Mouse (Mus musculus): Measurements from ENCODE around the gene Atp8b3. TPM values are rescaled to one million over a fixed set of nuclear protein-coding genes. Genes with fewer than 3 reads are reported as not detected.
A peak's percentile ranks its signal among the peaks of the same experiment; 100 is the strongest.

Gene Atp8b3
- polyA plus RNA-seq, 1 experiment: 0.13 TPM

DNA sequence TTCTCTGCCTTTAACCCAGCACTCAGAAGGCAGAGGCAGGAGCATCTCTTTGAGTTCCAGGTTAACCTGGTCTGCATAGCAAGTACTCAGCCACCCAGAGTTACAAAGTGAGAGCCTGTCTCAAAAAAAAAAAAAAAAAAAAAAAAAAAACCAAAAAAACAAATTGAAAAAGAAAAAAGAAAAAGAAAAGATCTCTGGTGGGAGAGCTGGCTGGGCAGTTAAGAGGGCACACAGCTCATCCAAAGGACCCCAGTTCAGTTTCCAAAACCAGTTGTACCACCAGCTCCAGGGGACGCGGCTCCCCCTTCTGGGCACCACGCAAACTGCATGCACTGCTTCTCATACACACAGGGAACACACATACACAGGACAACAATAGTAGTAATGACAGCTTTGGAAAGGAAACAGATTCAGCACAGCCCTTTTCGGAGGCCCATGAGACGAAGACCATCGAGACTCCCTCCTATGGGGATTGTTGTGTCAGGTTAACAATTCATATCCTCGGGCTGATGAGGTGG is 52.0 kb downstream of the Atp8b3 start:
- no peak overlapping the region for H3K4me3 ChIP-seq (ENCODE audit: insufficient read depth, poor library complexity, severe bottlenecking)
- H3ac ChIP-seq (ENCODE audit: control insufficient read depth, insufficient read length, low read depth): no peak overlapping the region
- no peaks in the 10 kb centered on the region for H3K79me2 ChIP-seq (ENCODE audit: control insufficient read depth, insufficient read depth)
- peaks cover 70% of the 10 kb centered on the region for H3K27me3 ChIP-seq (ENCODE audit: control insufficient read depth, insufficient read depth, insufficient read length)
- H3K36me3 ChIP-seq (ENCODE audit: control insufficient read depth, insufficient read depth): no peaks in the 10 kb centered on the region
- TF ChIP-seq MYOD1 (IDR thresholded peaks at IDR 0.05; ENCODE audit: control insufficient read depth, insufficient read length, low read depth) (no peak), CTCF (IDR thresholded peaks at IDR 0.05; ENCODE audit: control insufficient read depth, insufficient read depth, insufficient read length) (peak; percentile 40)
- no peaks in the 10 kb centered on the region for H3K79me3 ChIP-seq (ENCODE audit: low read depth)

DNA sequence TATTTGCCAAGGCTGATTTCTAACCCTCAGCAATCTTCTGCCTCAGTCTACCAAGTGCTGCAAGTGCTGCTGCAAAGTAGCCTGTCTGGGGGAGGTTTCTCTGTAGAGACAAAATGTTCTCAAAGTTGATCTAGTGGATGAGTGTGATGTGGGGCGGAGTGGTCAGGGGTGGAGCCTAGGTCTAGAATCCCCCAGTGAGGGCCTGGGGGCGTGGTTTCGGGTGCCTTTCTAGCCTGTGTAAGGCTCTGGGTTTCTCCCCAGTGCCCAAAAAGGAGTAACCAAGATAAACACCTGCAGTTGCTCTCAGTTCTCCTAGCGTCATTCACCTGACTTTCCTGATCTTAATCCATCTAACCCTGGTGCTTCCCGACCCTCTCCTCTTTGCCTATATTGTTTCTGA is 57.9 kb downstream of the Atp8b3 start:
- no peak for TF ChIP-seq CEBPB (IDR thresholded peaks at IDR 0.05; ENCODE audit: low read depth)
- no peak for TF ChIP-seq CTCF (IDR thresholded peaks at IDR 0.05; ENCODE audit: control insufficient read depth, insufficient read depth, insufficient read length)
- TF ChIP-seq MYOD1 (IDR thresholded peaks at IDR 0.05; ENCODE audit: control insufficient read depth, insufficient read length, low read depth): no peak
- no peak for TF ChIP-seq FOSL1 (IDR thresholded peaks at IDR 0.05; ENCODE audit: insufficient read depth, low read length, poor library complexity, severe bottlenecking)
- no peak for TF ChIP-seq MYOG (IDR thresholded peaks at IDR 0.05; ENCODE audit: control insufficient read depth, extremely low read depth, insufficient read length)
- TF ChIP-seq MAX (IDR thresholded peaks at IDR 0.05): no peak
- TF ChIP-seq USF1 (IDR thresholded peaks at IDR 0.05; ENCODE audit: low read depth): no peak
- Histone ChIP-seq H3K79me2 (ENCODE audit: control insufficient read depth, insufficient read depth) (no peaks in the 10 kb centered on the region), H3K79me3 (ENCODE audit: low read depth) (no peaks in the 10 kb centered on the region), H3K4me3 (ENCODE audit: insufficient read depth, poor library complexity, severe bottlenecking) (no peak overlapping the region), H3K36me3 (ENCODE audit: control insufficient read depth, insufficient read depth) (no peaks in the 10 kb centered on the region), H3ac (ENCODE audit: control insufficient read depth, insufficient read length, low read depth) (no peak overlapping the region), H3K27me3 (ENCODE audit: control insufficient read depth, insufficient read depth, insufficient read length) (peaks cover 34% of the 10 kb centered on the region)

DNA sequence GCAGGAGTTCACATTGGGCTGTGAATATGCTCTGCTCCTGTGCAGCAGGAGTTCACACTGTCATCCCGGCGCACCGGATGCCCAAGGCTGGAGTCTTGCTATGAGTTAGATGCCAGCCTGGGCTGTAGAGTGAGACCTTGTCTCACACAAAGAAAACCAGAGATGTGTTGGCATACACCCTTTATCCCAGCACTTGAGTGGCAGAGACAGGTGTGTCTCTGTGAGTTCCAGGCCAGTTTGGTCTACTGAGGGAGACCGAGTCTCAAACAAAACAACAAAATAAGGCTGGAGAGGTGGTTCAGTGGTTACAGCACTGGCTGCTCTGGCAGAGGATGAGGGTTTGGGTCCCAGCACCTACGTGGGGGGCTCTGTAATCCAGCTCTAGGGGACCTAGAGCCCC is 60.4 kb downstream of the Atp8b3 start:
- Histone ChIP-seq H3K27me3 (ENCODE audit: control insufficient read depth, insufficient read depth, insufficient read length) (peaks cover 13% of the 10 kb centered on the region), H3K4me3 (ENCODE audit: insufficient read depth, poor library complexity, severe bottlenecking) (no peak overlapping the region), H3ac (ENCODE audit: control insufficient read depth, insufficient read length, low read depth) (no peak overlapping the region), H3K79me2 (ENCODE audit: control insufficient read depth, insufficient read depth) (no peaks in the 10 kb centered on the region), H3K79me3 (ENCODE audit: low read depth) (no peaks in the 10 kb centered on the region), H3K36me3 (ENCODE audit: control insufficient read depth, insufficient read depth) (no peaks in the 10 kb centered on the region)
- TF ChIP-seq MAX (IDR thresholded peaks at IDR 0.05): no peak
- no peak for TF ChIP-seq CTCF (IDR thresholded peaks at IDR 0.05; ENCODE audit: control insufficient read depth, insufficient read depth, insufficient read length)
- peak; percentile 84 for TF ChIP-seq MYOD1 (IDR thresholded peaks at IDR 0.05; ENCODE audit: control insufficient read depth, insufficient read length, low read depth)
- no peak for TF ChIP-seq MYOG (IDR thresholded peaks at IDR 0.05; ENCODE audit: control insufficient read depth, extremely low read depth, insufficient read length)
- no peak for TF ChIP-seq CEBPB (IDR thresholded peaks at IDR 0.05; ENCODE audit: low read depth)
- TF ChIP-seq USF1 (IDR thresholded peaks at IDR 0.05; ENCODE audit: low read depth): no peak
- no peak for TF ChIP-seq FOSL1 (IDR thresholded peaks at IDR 0.05; ENCODE audit: insufficient read depth, low read length, poor library complexity, severe bottlenecking)

- Histone ChIP-seq H3K27me3 (ENCODE audit: control insufficient read depth, insufficient read depth, insufficient read length) (peaks cover 4% of the 10 kb centered on the region), H3K79me3 (ENCODE audit: low read depth) (no peaks in the 10 kb centered on the region), H3K79me2 (ENCODE audit: control insufficient read depth, insufficient read depth) (no peaks in the 10 kb centered on the region), H3K36me3 (ENCODE audit: control insufficient read depth, insufficient read depth) (no peaks in the 10 kb centered on the region), H3K4me3 (ENCODE audit: insufficient read depth, poor library complexity, severe bottlenecking) (peak overlapping the region; percentile 40), H3ac (ENCODE audit: control insufficient read depth, insufficient read length, low read depth) (peak overlapping the region; percentile 63)
- TF ChIP-seq FOSL1 (IDR thresholded peaks at IDR 0.05; ENCODE audit: insufficient read depth, low read length, poor library complexity, severe bottlenecking): no peak
- no peak for TF ChIP-seq MAX (IDR thresholded peaks at IDR 0.05)
- no peak for TF ChIP-seq MYOG (IDR thresholded peaks at IDR 0.05; ENCODE audit: control insufficient read depth, extremely low read depth, insufficient read length)
- no peak for TF ChIP-seq CTCF (IDR thresholded peaks at IDR 0.05; ENCODE audit: control insufficient read depth, insufficient read depth, insufficient read length)
- no peak for TF ChIP-seq CEBPB (IDR thresholded peaks at IDR 0.05; ENCODE audit: low read depth)
- no peak for TF ChIP-seq USF1 (IDR thresholded peaks at IDR 0.05; ENCODE audit: low read depth)
- TF ChIP-seq MYOD1 (IDR thresholded peaks at IDR 0.05; ENCODE audit: control insufficient read depth, insufficient read length, low read depth): no peak
These were observed 63.5 kb downstream of the Atp8b3 start for GRCm38 (mm10) chr10:80475290-80475959.

Other genes with a start within 250 kb of the Atp8b3 start
- 5,397 TPM for gene Rps15, start 246.7 kb downstream of the Atp8b3 start, polyA plus RNA-seq (2012; fragmentation: generic; extraction: Trizol)
- 0.20 TPM for gene Apc2, start 243.1 kb downstream of the Atp8b3 start, polyA plus RNA-seq (2012; fragmentation: generic; extraction: Trizol)
- 62.6 TPM for gene 2310011J03Rik, start 218.6 kb downstream of the Atp8b3 start, polyA plus RNA-seq (2012; fragmentation: generic; extraction: Trizol)
- 3.2 TPM for gene Pcsk4, start 209.6 kb downstream of the Atp8b3 start, polyA plus RNA-seq (2012; fragmentation: generic; extraction: Trizol)
- gene Reep6, start 209.2 kb downstream of the Atp8b3 start, polyA plus RNA-seq (2012; fragmentation: generic; extraction: Trizol): 5.9 TPM
- 18.3 TPM for gene Adamtsl5, start 190.7 kb downstream of the Atp8b3 start, polyA plus RNA-seq (2012; fragmentation: generic; extraction: Trizol)
- not detected for gene Plk5, start 182.7 kb downstream of the Atp8b3 start, polyA plus RNA-seq (2012; fragmentation: generic; extraction: Trizol)
- 37.4 TPM for gene Mex3d, start 151.5 kb downstream of the Atp8b3 start, polyA plus RNA-seq (2012; fragmentation: generic; extraction: Trizol)
- gene Mbd3, start 139.6 kb downstream of the Atp8b3 start, polyA plus RNA-seq (2012; fragmentation: generic; extraction: Trizol): 326 TPM
- gene Uqcr11, start 132.3 kb downstream of the Atp8b3 start, polyA plus RNA-seq (2012; fragmentation: generic; extraction: Trizol): 1,025 TPM
- 111 TPM for gene Tcf3, start 105.5 kb downstream of the Atp8b3 start, polyA plus RNA-seq (2012; fragmentation: generic; extraction: Trizol)
- gene Onecut3, start 44.3 kb downstream of the Atp8b3 start, polyA plus RNA-seq (2012; fragmentation: generic; extraction: Trizol): not detected
- 23.0 TPM for gene Rexo1, start 22.4 kb upstream of the Atp8b3 start, polyA plus RNA-seq (2012; fragmentation: generic; extraction: Trizol)
- gene Klf16, start 38.2 kb upstream of the Atp8b3 start, polyA plus RNA-seq (2012; fragmentation: generic; extraction: Trizol): 21.0 TPM
- gene Abhd17a, start 51.2 kb upstream of the Atp8b3 start, polyA plus RNA-seq (2012; fragmentation: generic; extraction: Trizol): 103 TPM
- 119 TPM for gene Scamp4, start 63.7 kb upstream of the Atp8b3 start, polyA plus RNA-seq (2012; fragmentation: generic; extraction: Trizol)
- gene Adat3, start 63.8 kb upstream of the Atp8b3 start, polyA plus RNA-seq (2012; fragmentation: generic; extraction: Trizol): 11.1 TPM
- 1.0 TPM for gene Gm49322, start 66.9 kb upstream of the Atp8b3 start, polyA plus RNA-seq (2012; fragmentation: generic; extraction: Trizol)
- 165 TPM for gene Csnk1g2, start 83.7 kb upstream of the Atp8b3 start, polyA plus RNA-seq (2012; fragmentation: generic; extraction: Trizol)
- gene Btbd2, start 117.9 kb upstream of the Atp8b3 start, polyA plus RNA-seq (2012; fragmentation: generic; extraction: Trizol): 53.8 TPM
- 61.4 TPM for gene Mknk2, start 139.0 kb upstream of the Atp8b3 start, polyA plus RNA-seq (2012; fragmentation: generic; extraction: Trizol)
- 34.2 TPM for gene Mob3a, start 162.9 kb upstream of the Atp8b3 start, polyA plus RNA-seq (2012; fragmentation: generic; extraction: Trizol)
- 0.43 TPM for gene Izumo4, start 163.1 kb upstream of the Atp8b3 start, polyA plus RNA-seq (2012; fragmentation: generic; extraction: Trizol)
- 51.3 TPM for gene Ap3d1, start 203.1 kb upstream of the Atp8b3 start, polyA plus RNA-seq (2012; fragmentation: generic; extraction: Trizol)
- 19.1 TPM for gene Dot1l, start 216.1 kb upstream of the Atp8b3 start, polyA plus RNA-seq (2012; fragmentation: generic; extraction: Trizol)

Data from C2C12 (cell line).